Mouse (Mus musculus) layer of hippocampus, postnatal 36 days (tissue): Measurements from ENCODE around the gene Cntn5. TPM values are rescaled to one million over a fixed set of nuclear protein-coding genes. Genes with fewer than 3 reads are reported as not detected.

ENCODE experiments used
- DNase-seq, 2 experiments: peaks; one replicate each; pipeline ENCODE4 v3.0.0; 2022
- microRNA-seq, 2 experiments: library from miRNA; unstranded; fragments of <30 nt; microRNA quantifications; one replicate each; pipeline ENCODE4 v1.2.0; 2021
- total RNA-seq, 2 experiments: library from RNA; stranded (reverse); gene quantifications; 2 replicates each; pipeline ENCODE4 v1.2.3; 2021

The Cntn5 gene
- total RNA-seq, 2 experiments from 2014 or later: 8.7 to 10.1 TPM

GRCm38 (mm10) chr9:9696636-9697035 is 1207.9 kb downstream of the Cntn5 start:
- DNase-seq: no peak

- no peak for DNase-seq
Observed at GRCm38 (mm10) chr9:9682348-9682884, 1222.2 kb downstream of the Cntn5 start.

- DNase-seq: no peak
Observed at GRCm38 (mm10) chr9:9676078-9676477, 1228.5 kb downstream of the Cntn5 start.

- DNase-seq: no peak
Observed at GRCm38 (mm10) chr9:9674531-9674930, 1230.0 kb downstream of the Cntn5 start.

GRCm38 (mm10) chr9:9673277-9674049 is 1231.1 kb downstream of the Cntn5 start:
- DNase-seq: no peak

- DNase-seq: no peak
Observed at GRCm38 (mm10) chr9:9653463-9653862, 1251.1 kb downstream of the Cntn5 start.

- no peak for DNase-seq
Observed at GRCm38 (mm10) chr9:9647361-9647760, 1257.2 kb downstream of the Cntn5 start.

- no peak for DNase-seq
Observed at GRCm38 (mm10) chr9:9646276-9646675, 1258.3 kb downstream of the Cntn5 start.

Small RNA genes lying within 50 kb of the gene (microRNA-seq; reads per million reads assigned to microRNA genes)
- gene Gm24496 (0 reads per million in 2 experiments), gene Gm25086 (0 reads per million in 2 experiments), gene Gm26195 (0 reads per million in 2 experiments), gene Mir6237 (0 reads per million in 2 experiments)
